Mouse (Mus musculus) induced T-regulatory cell, adult 2 months (primary cell): Measurements from ENCODE around the gene Bdh2.
A peak's percentile ranks its signal among the peaks of the same experiment; 100 is the strongest.

Experiments used
- DNase-seq: peaks from one replicate; pipeline ENCODE4 v3.0.0-alpha.2; 2012; ENCODE audit warnings: low read depth

Bdh2 gene

GRCm38 (mm10) chr3:135298560-135298959 is 17.5 kb downstream of the Bdh2 start:
- no peak for DNase-seq

- no peak for DNase-seq
These were observed 19.1 kb downstream of the Bdh2 start for GRCm38 (mm10) chr3:135300081-135300480.

- DNase-seq: no peak
These were observed 23.0 kb downstream of the Bdh2 start for GRCm38 (mm10) chr3:135304060-135304459.

GRCm38 (mm10) chr3:135304566-135304965 is 23.5 kb downstream of the Bdh2 start:
- DNase-seq: no peak

- peak; percentile 86 for DNase-seq
These were observed 26.6 kb downstream of the Bdh2 start, which contains the start of gene Slc9b2 for GRCm38 (mm10) chr3:135307411-135308259. TSS of gene Slc9b2 (plus strand) at chr3:135307700.

- peak; percentile 12 for DNase-seq
These were observed 32.0 kb downstream of the Bdh2 start for GRCm38 (mm10) chr3:135312916-135313491.

- no peak for DNase-seq
These were observed 32.7 kb downstream of the Bdh2 start for GRCm38 (mm10) chr3:135313727-135314126.

GRCm38 (mm10) chr3:135314811-135315210 is 33.8 kb downstream of the Bdh2 start:
- no peak for DNase-seq

GRCm38 (mm10) chr3:135315720-135316425 is 34.9 kb downstream of the Bdh2 start:
- DNase-seq: no peak

- no peak for DNase-seq
These were observed 37.3 kb downstream of the Bdh2 start for GRCm38 (mm10) chr3:135318331-135318730.

GRCm38 (mm10) chr3:135324354-135324753 is 43.3 kb downstream of the Bdh2 start:
- peak; percentile 23 for DNase-seq

GRCm38 (mm10) chr3:135327176-135327575 is 46.2 kb downstream of the Bdh2 start:
- DNase-seq: no peak

GRCm38 (mm10) chr3:135327601-135328000 is 46.6 kb downstream of the Bdh2 start:
- peak; percentile 61 for DNase-seq

- DNase-seq: peak; percentile 82
These were observed 47.5 kb downstream of the Bdh2 start for GRCm38 (mm10) chr3:135328560-135328959.

GRCm38 (mm10) chr3:135332691-135333090 is 51.7 kb downstream of the Bdh2 start:
- DNase-seq: no peak

GRCm38 (mm10) chr3:135333763-135334162 is 52.7 kb downstream of the Bdh2 start:
- DNase-seq: no peak

- no peak for DNase-seq
These were observed 66.8 kb downstream of the Bdh2 start, which contains the start of gene Slc9b1 for GRCm38 (mm10) chr3:135347739-135348264. TSS of gene Slc9b1 (plus strand) at chr3:135348029.

- DNase-seq: no peak
These were observed 68.0 kb downstream of the Bdh2 start for GRCm38 (mm10) chr3:135349022-135349421.

GRCm38 (mm10) chr3:135351857-135352256 is 70.8 kb downstream of the Bdh2 start:
- DNase-seq: no peak
